Mouse (Mus musculus) lung, postnatal 0 days (tissue): ENCODE data around the gene Gm20604. TPM values are rescaled to one million over a fixed set of nuclear protein-coding genes. Genes with fewer than 3 reads are reported as not detected.

Source experiments
- ATAC-seq: fragments of 200-750 bp; cut with Nextera tagmentation; 2 replicates; pipeline ENCODE4 v1.8.0; 2017; ENCODE audit warnings: moderate library complexity
- DNase-seq: peaks from one replicate; pipeline ENCODE4 v3.0.0-alpha.2; 2016; ENCODE audit warnings: low spot score
- H3K27ac ChIP-seq: fragments of 300-500 bp; sonication (generic); 2 replicates; pipeline ENCODE4 v1.5.1; 2014; ENCODE audit warnings: antibody characterized with exemption, mild to moderate bottlenecking, low read length, mixed read lengths
- H3K27me3 ChIP-seq: fragments of 300-500 bp; sonication (generic); replicated peaks from 2 replicates; pipeline ENCODE4 v1.6.1; 2014; ENCODE audit warnings: low read length, mixed read lengths; ENCODE audit not compliant: insufficient read depth
- H3K36me3 ChIP-seq: fragments of 300-500 bp; sonication (generic); 2 replicates; pipeline ENCODE4 v1.6.1; 2014; ENCODE audit warnings: low read length, mixed read lengths; ENCODE audit not compliant: insufficient read depth
- H3K4me1 ChIP-seq: fragments of 300-500 bp; sonication (generic); 2 replicates; pipeline ENCODE4 v1.6.1; 2014; ENCODE audit warnings: antibody characterized with exemption, low read depth, low read length, mixed read lengths; ENCODE audit not compliant: insufficient read depth
- H3K4me2 ChIP-seq: fragments of 300-500 bp; sonication (generic); replicated peaks from 2 replicates; pipeline ENCODE4 v1.6.1; 2014; ENCODE audit warnings: low read depth, mild to moderate bottlenecking, low read length, moderate library complexity, mixed read lengths
- H3K4me3 ChIP-seq: fragments of 300-500 bp; sonication (generic); 2 replicates; pipeline ENCODE4 v1.5.1; 2014; ENCODE audit warnings: low read depth, low read length
- H3K9ac ChIP-seq: fragments of 300-500 bp; sonication (generic); replicated peaks from 2 replicates; pipeline ENCODE4 v1.6.1; 2014; ENCODE audit warnings: low read depth, mild to moderate bottlenecking
- H3K9me3 ChIP-seq: fragments of 300-500 bp; sonication (generic); 2 replicates; pipeline ENCODE4 v1.6.1; 2016; ENCODE audit warnings: low read length, mixed read lengths
- CTCF ChIP-seq: IDR thresholded peaks from 2 replicates; pipeline ENCODE4 v1.5.1; 2016; ENCODE audit warnings: antibody characterized with exemption, mild to moderate bottlenecking
- EP300 ChIP-seq: IDR thresholded peaks from 2 replicates; pipeline ENCODE4 v1.6.1; 2016; ENCODE audit warnings: antibody characterized with exemption, mild to moderate bottlenecking, control low read depth
- WGBS: fragments of 180-500 bp; shearing (Covaris S2); extraction: QIAGEN DNeasy Blood & Tissue Kit; methylation state at CpG from one replicate; pipeline ENCODE4 v1.1.7; 2014; 5-methylcytosine and 5-hydroxymethylcytosine counted together
- polyA plus RNA-seq: library from polyadenylated mRNA; unstranded; fragments of >200 nt; fragmentation: Nextera tagmentation; extraction: Ambion mirVana; gene quantifications from 2 replicates; pipeline ENCODE4 v1.2.1, GENCODE M21; 2015

Gm20604 gene
- polyA plus RNA-seq, 1 experiment from 2014 or later, result 11.8 TPM

GRCm38 (mm10) chr12:102733381-102733780 is 25.1 kb downstream of the Gm20604 start:
- Histone ChIP-seq H3K27ac (no peak overlapping the region), H3K9ac (no peak overlapping the region), H3K27me3 (no peaks in the 10 kb centered on the region), H3K4me1 (no peaks in the 10 kb centered on the region; the same call in 1 of the 2 replicates), H3K9me3 (no peaks in the 10 kb centered on the region), H3K36me3 (no peaks in the 10 kb centered on the region), H3K4me2 (no peak overlapping the region), H3K4me3 (no peak overlapping the region)
- DNase-seq, result peak; percentile 53
- TF ChIP-seq EP300 (no peak), CTCF (peak; percentile 79)
- WGBS, result 5% methylated on average over 4 of the region's 5 CpGs
- no peak for ATAC-seq

GRCm38 (mm10) chr12:102730798-102731619 is 27.5 kb downstream of the Gm20604 start:
- H3K36me3 ChIP-seq, result no peaks in the 10 kb centered on the region
- peak overlapping the region; percentile 17; the same call in 1 of the 2 replicates for H3K4me2 ChIP-seq
- H3K4me1 ChIP-seq, result no peaks in the 10 kb centered on the region; the same call in 1 of the 2 replicates
- WGBS, result 34% methylated on average over 16 of the region's 16 CpGs
- ATAC-seq (0 out of 2 replicates have a peak, but pooled peaks have one; percentile 1), DNase-seq (peak; percentile 10)
- no peaks in the 10 kb centered on the region for H3K27me3 ChIP-seq
- H3K4me3 ChIP-seq, result no peak overlapping the region
- TF ChIP-seq EP300, result no peak
- H3K9me3 ChIP-seq, result no peaks in the 10 kb centered on the region
- H3K27ac ChIP-seq, result no peak overlapping the region
- H3K9ac ChIP-seq, result no peak overlapping the region

- peak; percentile 83 for DNase-seq
- H3K4me1 ChIP-seq, result no peaks in the 10 kb centered on the region; the same call in 1 of the 2 replicates
- peak; percentile 95 for ATAC-seq
- H3K4me3 ChIP-seq, result no peak overlapping the region
- H3K36me3 ChIP-seq, result no peaks in the 10 kb centered on the region
- no peaks in the 10 kb centered on the region for H3K27me3 ChIP-seq
- H3K4me2 ChIP-seq, result peak overlapping the region; percentile 17; the same call in 1 of the 2 replicates
- 35% methylated on average over 26 of the region's 26 CpGs for WGBS
- no peak for TF ChIP-seq CTCF
- no peaks in the 10 kb centered on the region for H3K9me3 ChIP-seq
- H3K27ac ChIP-seq, result no peak overlapping the region; the same call in 1 of the 2 replicates
- H3K9ac ChIP-seq, result no peak overlapping the region
These were observed 28.3 kb downstream of the Gm20604 start for GRCm38 (mm10) chr12:102729855-102730797.

- H3K4me2 ChIP-seq, result no peak overlapping the region
- no peaks in the 10 kb centered on the region for H3K9me3 ChIP-seq
- no peak overlapping the region for H3K9ac ChIP-seq
- no peak overlapping the region for H3K27ac ChIP-seq
- ATAC-seq (no peak), DNase-seq (no peak)
- H3K4me3 ChIP-seq, result no peak overlapping the region
- 61% methylated on average over 7 of the region's 7 CpGs for WGBS
- H3K36me3 ChIP-seq, result no peaks in the 10 kb centered on the region
- TF ChIP-seq CTCF (no peak), EP300 (no peak)
- H3K27me3 ChIP-seq, result no peaks in the 10 kb centered on the region
- H3K4me1 ChIP-seq, result no peaks in the 10 kb centered on the region
These were observed 32.7 kb downstream of the Gm20604 start for GRCm38 (mm10) chr12:102725761-102726175.

GRCm38 (mm10) chr12:102725146-102725545 is 33.3 kb downstream of the Gm20604 start:
- Histone ChIP-seq H3K9ac (no peak overlapping the region), H3K27ac (no peak overlapping the region), H3K4me1 (no peaks in the 10 kb centered on the region), H3K4me3 (no peak overlapping the region), H3K9me3 (no peaks in the 10 kb centered on the region), H3K36me3 (no peaks in the 10 kb centered on the region), H3K4me2 (no peak overlapping the region), H3K27me3 (no peaks in the 10 kb centered on the region)
- no peak for TF ChIP-seq CTCF
- TF ChIP-seq EP300, result no peak
- DNase-seq, result no peak
- no peak for ATAC-seq
- 94% methylated on average over 6 of the region's 6 CpGs for WGBS

- no peak overlapping the region for H3K27ac ChIP-seq
- H3K9ac ChIP-seq, result no peak overlapping the region
- H3K4me2 ChIP-seq, result no peak overlapping the region
- ATAC-seq (no peak), DNase-seq (no peak)
- no peaks in the 10 kb centered on the region for H3K9me3 ChIP-seq
- H3K4me3 ChIP-seq, result no peak overlapping the region
- H3K36me3 ChIP-seq, result no peaks in the 10 kb centered on the region
- no peaks in the 10 kb centered on the region for H3K4me1 ChIP-seq
- H3K27me3 ChIP-seq, result no peaks in the 10 kb centered on the region
- TF ChIP-seq EP300, result no peak
- no peak for TF ChIP-seq CTCF
- 60% methylated on average over 6 of the region's 6 CpGs for WGBS
These were observed 34.6 kb downstream of the Gm20604 start for GRCm38 (mm10) chr12:102723861-102724260.
